Mouse (Mus musculus): ENCODE data around the gene Pprc1.

Gene Pprc1

DNA sequence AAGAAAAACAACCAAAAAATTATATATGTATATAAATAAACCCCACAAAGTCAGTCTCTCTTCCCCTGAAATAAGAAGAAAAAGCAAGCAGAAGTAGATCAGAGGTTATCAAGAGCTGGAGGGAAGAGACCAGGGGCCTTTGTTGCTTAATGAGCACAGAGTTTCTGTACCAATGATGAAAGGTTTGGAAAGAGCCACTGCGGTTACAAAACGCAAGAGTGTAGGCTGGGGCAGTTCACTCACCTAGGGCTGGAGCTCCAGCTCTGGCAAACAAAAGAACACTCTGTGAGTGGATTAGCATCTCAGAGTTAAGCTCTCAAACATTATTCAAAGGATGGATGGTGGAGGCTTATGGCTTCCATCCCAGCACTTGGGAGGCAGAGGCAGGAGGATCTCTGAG lies 65.5 kb downstream of the Pprc1 start:
- DNase-seq (ENCODE audit: extremely low spot score, low read depth, low spot score) = no peak

GRCm38 (mm10) chr19:46110781-46111180 lies 66.1 kb downstream of the Pprc1 start:
- no peak for DNase-seq (ENCODE audit: extremely low spot score, low read depth, low spot score)

GRCm38 (mm10) chr19:46114617-46115016 lies 69.9 kb downstream of the Pprc1 start:
- DNase-seq (ENCODE audit: extremely low spot score, low read depth, low spot score) = no peak

DNA sequence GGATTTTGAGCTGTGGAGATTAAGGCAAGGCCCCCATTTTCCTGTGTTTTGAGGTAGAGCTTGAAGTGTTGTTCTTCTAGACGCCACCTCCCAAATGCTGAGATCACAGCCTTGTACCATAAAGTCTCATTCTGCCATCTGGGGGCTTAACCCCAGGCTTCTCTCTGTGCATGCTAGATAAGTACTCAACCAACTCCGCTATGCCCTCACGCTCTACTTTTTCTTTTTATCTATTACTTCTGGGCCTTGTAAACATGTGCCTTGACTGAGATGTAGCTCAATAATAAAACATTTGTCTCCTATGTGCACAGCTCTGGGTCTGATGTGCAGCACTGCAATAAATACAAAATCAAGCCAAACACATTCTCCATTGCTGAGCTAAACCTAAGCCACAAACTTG lies 74.8 kb downstream of the Pprc1 start:
- DNase-seq (ENCODE audit: extremely low spot score, low read depth, low spot score) = no peak

DNA sequence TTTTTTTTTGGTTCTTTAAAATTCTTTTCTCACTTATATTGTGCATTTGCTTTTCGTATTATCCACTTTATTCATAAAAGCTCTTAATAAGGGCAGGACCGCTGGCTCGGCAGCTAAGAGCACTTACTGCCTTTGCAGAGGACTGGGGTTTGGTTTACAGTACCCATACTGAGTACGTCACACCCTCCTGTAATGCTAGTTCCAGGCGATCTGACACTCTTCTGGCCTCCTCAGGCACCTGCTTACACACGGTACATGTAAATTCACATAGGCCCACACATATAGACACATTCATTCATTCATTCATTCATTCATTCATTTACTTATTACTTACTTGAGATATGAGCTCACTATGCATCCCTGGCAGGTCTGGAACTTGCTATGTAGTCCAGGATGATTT lies 76.2 kb downstream of the Pprc1 start:
- DNase-seq (ENCODE audit: extremely low spot score, low read depth, low spot score) = no peak
